Mouse (Mus musculus) brain, embryonic 14.5 days (tissue): ENCODE data around the gene Hip1.

Experiments used
- CTCF ChIP-seq: fragments of 200-500 bp; IDR thresholded peaks from 2 replicates; pipeline ENCODE4 v1.5.1; 2012; ENCODE audit warnings: inconsistent platforms, mild to moderate bottlenecking, moderate library complexity, borderline replicate concordance; ENCODE audit not compliant: insufficient read depth, insufficient read length; ENCODE audit errors: extremely low read depth
- POLR2A ChIP-seq: fragments of 200-500 bp; IDR thresholded peaks from 2 replicates; pipeline ENCODE4 v1.6.1; 2012; ENCODE audit warnings: mild to moderate bottlenecking, inconsistent platforms, borderline replicate concordance; ENCODE audit not compliant: poor library complexity, insufficient read depth, insufficient read length, severe bottlenecking; ENCODE audit errors: extremely low read depth

GRCm38 (mm10) chr5:135465833-135466291, 79.1 kb downstream of the Hip1 start:
- TF ChIP-seq CTCF, result no peak
- TF ChIP-seq POLR2A, result no peak
